Mouse (Mus musculus) liver, adult 2 months (tissue): ENCODE measurements around the gene Kansl1. TPM values are rescaled to one million over a fixed set of nuclear protein-coding genes. Genes with fewer than 3 reads are reported as not detected.

Source experiments
- DNase-seq: peaks from one replicate; pipeline ENCODE4 v3.0.0-alpha.2; 2011; ENCODE audit warnings: low read depth, low spot score; ENCODE audit errors: extremely low read depth
- H3K27ac ChIP-seq: fragments of 200-500 bp; replicated peaks from 2 replicates; pipeline ENCODE4 v1.5.1; 2012; ENCODE audit warnings: low read depth, mild to moderate bottlenecking, control low read depth, inconsistent platforms, low read length; ENCODE audit not compliant: insufficient read depth
- H3K27me3 ChIP-seq: fragments of 200-500 bp; 2 replicates; pipeline ENCODE4 v1.6.1; 2012; ENCODE audit warnings: mild to moderate bottlenecking, moderate library complexity, low read length, inconsistent platforms; ENCODE audit not compliant: control insufficient read depth, insufficient read depth
- H3K36me3 ChIP-seq: fragments of 200-500 bp; 2 replicates; pipeline ENCODE4 v1.6.1; 2012; ENCODE audit warnings: low read length, inconsistent platforms; ENCODE audit not compliant: control insufficient read depth, insufficient read depth
- H3K4me1 ChIP-seq: fragments of 200-500 bp; 2 replicates; pipeline ENCODE4 v1.6.1; 2011; ENCODE audit warnings: low read length; ENCODE audit not compliant: control insufficient read depth, insufficient read depth
- H3K4me3 ChIP-seq: fragments of 200-500 bp; 2 replicates; pipeline ENCODE4 v1.5.1; 2011; ENCODE audit warnings: low read depth, mild to moderate bottlenecking, control low read depth, low read length, moderate library complexity; ENCODE audit not compliant: insufficient read depth
- H3K79me2 ChIP-seq: fragments of 200-500 bp; 2 replicates; pipeline ENCODE4 v1.6.1; 2012; ENCODE audit warnings: inconsistent platforms, mild to moderate bottlenecking, low read length, moderate library complexity; ENCODE audit not compliant: control insufficient read depth, insufficient read depth
- H3K9ac ChIP-seq: fragments of 200-500 bp; 2 replicates; pipeline ENCODE4 v1.6.1; 2012; ENCODE audit warnings: low read depth, mild to moderate bottlenecking, control low read depth, inconsistent platforms, low read length
- CTCF ChIP-seq: fragments of 200-500 bp; IDR thresholded peaks from 2 replicates; pipeline ENCODE4 v1.5.1; 2011; ENCODE audit warnings: low read depth, low read length, control low read depth
- POLR2A ChIP-seq: fragments of 200-500 bp; IDR thresholded peaks from 2 replicates; pipeline ENCODE4 v1.6.1; 2011; ENCODE audit warnings: low read length, control low read depth; ENCODE audit not compliant: insufficient read depth; ENCODE audit errors: extremely low read depth
- WGBS: fragments of 180-500 bp; shearing (Covaris S2); methylation state at CpG from one replicate; pipeline ENCODE4 v1.1.7; 2018; 5-methylcytosine and 5-hydroxymethylcytosine counted together
- polyA plus RNA-seq: library from polyadenylated mRNA; depleted of rRNA; stranded (reverse); fragments of >200 nt; gene quantifications from 2 replicates; pipeline ENCODE4 v1.2.3, GENCODE M21; 2012
- total RNA-seq: library from RNA; depleted of rRNA; stranded (reverse); fragments of >200 nt; gene quantifications from 2 replicates; pipeline ENCODE4 v1.2.3, GENCODE M21; 2014

The Kansl1 gene
- total and polyA plus RNA-seq, 2 experiments = 13.7 to 36.2 TPM

- Histone ChIP-seq H3K4me3 (no peak overlapping the region), H3K27ac (no peak overlapping the region), H3K36me3 (no peaks in the 10 kb centered on the region), H3K79me2 (no peaks in the 10 kb centered on the region), H3K4me1 (no peaks in the 10 kb centered on the region), H3K27me3 (no peaks in the 10 kb centered on the region), H3K9ac (no peak overlapping the region)
- 56% methylated on average over 4 of the region's 4 CpGs for WGBS
- TF ChIP-seq POLR2A = no peak
- no peak for TF ChIP-seq CTCF
- no peak for DNase-seq
These were observed 10.8 kb upstream of the Kansl1 start for GRCm38 (mm10) chr11:104479505-104479904.

DNA sequence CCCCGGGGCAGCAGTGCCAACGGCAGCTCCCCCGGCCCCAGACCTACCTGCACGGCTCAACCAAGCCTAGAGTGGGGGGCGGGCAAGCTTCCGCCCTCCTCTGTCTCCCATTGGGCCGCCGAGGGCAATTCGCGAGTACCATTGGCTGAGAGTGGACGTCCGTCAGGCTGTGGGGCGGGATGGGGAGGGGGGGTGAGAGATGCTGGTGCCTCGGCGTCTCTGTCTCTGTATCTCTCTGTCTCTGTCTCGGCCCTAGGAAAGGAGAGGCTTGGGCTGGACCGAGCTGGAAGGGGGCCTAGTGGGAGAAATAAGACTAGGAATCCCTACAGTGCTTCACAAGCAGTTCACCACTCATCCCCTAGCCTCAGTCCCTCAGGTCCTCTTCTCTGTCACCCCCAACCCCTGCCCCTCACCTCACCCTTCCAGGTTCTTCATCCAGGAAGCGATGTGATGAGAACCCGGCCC is 742 bp upstream of the Kansl1 start:
- Histone ChIP-seq H3K9ac (peak overlapping the region; percentile 97), H3K27me3 (no peaks in the 10 kb centered on the region), H3K4me1 (peaks cover 1% of the 10 kb centered on the region; the same call in 1 of the 2 replicates), H3K79me2 (peaks cover 6% of the 10 kb centered on the region; the same call in 1 of the 2 replicates), H3K36me3 (no peaks in the 10 kb centered on the region), H3K4me3 (peak overlapping the region; percentile 92), H3K27ac (no peak overlapping the region)
- TF ChIP-seq CTCF (no peak), POLR2A (0 out of 2 replicates have a peak, but pooled peaks have one; percentile 8)
- DNase-seq = peak; percentile 73
- 1% methylated on average over 19 of the region's 19 CpGs for WGBS

DNA sequence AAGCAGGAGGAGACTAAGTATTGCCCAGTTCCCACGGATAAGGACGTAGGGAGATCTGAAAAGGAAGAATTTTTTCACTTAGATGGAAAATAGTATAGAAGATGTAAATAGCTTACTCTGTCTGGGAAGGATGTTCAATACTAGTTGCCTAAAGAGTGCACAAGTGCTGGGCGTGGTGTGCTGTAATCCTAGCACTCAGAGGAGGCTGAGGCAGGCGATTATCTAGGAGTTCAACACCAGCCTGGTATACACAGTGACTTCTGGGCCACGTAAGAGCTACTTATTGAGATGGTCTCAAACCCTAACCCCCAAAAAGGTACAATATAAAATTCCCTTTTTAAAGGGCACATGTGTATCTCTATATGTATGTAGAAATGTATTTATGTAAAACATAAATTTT is 963 bp downstream of the Kansl1 start:
- Histone ChIP-seq H3K9ac (no peak overlapping the region), H3K27ac (no peak overlapping the region), H3K4me3 (no peak overlapping the region), H3K27me3 (no peaks in the 10 kb centered on the region), H3K36me3 (no peaks in the 10 kb centered on the region), H3K79me2 (peaks cover 6% of the 10 kb centered on the region; the same call in 1 of the 2 replicates), H3K4me1 (peaks cover 1% of the 10 kb centered on the region; the same call in 1 of the 2 replicates)
- no peak for DNase-seq
- no peak for TF ChIP-seq POLR2A
- TF ChIP-seq CTCF = no peak
- 92% methylated on average over 5 of the region's 5 CpGs for WGBS

- peak; percentile 72 for DNase-seq
These were observed 7.1 kb downstream of the Kansl1 start for GRCm38 (mm10) chr11:104461551-104461950.

DNA sequence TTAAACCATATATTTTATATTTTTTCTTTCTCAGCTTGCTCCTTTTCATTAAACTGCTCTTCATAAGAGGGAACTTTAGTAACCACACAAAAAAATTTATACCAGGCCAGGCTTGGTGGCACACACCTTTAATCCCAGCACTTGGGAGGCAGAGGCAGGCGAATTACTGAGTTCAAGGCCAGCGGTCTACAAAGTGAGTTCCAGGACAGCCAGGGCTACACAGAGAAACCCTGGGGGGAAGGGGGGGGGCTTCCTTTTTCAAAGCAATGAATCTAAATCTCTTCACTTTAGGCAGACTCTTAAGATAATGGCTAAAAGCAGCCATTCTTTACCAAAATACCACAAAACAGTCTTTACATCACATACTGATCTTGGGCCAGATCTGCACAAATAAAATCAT is 9.0 kb downstream of the Kansl1 start:
- TF ChIP-seq CTCF (no peak), POLR2A (no peak)
- Histone ChIP-seq H3K36me3 (no peaks in the 10 kb centered on the region), H3K27ac (no peak overlapping the region), H3K4me3 (no peak overlapping the region), H3K79me2 (peaks cover 3% of the 10 kb centered on the region; the same call in 1 of the 2 replicates), H3K27me3 (no peaks in the 10 kb centered on the region), H3K4me1 (peaks cover 4% of the 10 kb centered on the region; the same call in 1 of the 2 replicates), H3K9ac (no peak overlapping the region)
- no peak for DNase-seq
- WGBS = 94% methylated on average over 2 of the region's 2 CpGs

More at GRCm38 (mm10) chr11:104461551-104461950, 7.1 kb downstream of the Kansl1 start:
- Histone ChIP-seq H3K79me2 (peaks cover 3% of the 10 kb centered on the region; the same call in 1 of the 2 replicates), H3K9ac (no peak overlapping the region), H3K4me1 (peaks cover 4% of the 10 kb centered on the region; the same call in 1 of the 2 replicates), H3K27ac (no peak overlapping the region), H3K4me3 (no peak overlapping the region), H3K27me3 (no peaks in the 10 kb centered on the region), H3K36me3 (no peaks in the 10 kb centered on the region)
- TF ChIP-seq POLR2A = no peak
- peak; percentile 17; the same call in 1 of the 2 replicates for TF ChIP-seq CTCF

DNA sequence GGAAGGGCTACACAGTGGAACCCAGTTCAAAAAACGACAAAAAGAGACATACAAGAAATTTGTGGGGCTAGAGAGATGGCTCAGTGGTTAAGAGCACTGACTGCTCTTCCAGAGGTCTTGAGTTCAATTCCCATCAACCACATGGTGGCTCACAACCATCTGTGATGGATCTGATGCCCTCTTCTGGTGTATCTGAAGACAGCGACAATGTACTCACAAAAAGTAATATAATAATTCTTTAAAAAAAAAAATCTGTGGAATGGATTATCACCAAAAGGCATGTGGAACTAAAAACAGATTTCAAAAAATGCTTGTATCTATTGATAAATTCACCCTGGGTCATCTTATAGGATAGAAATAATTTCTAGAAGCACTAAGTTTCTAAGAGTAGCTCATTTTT is 10.2 kb downstream of the Kansl1 start:
- H3K4me1 ChIP-seq = peaks cover 4% of the 10 kb centered on the region; the same call in 1 of the 2 replicates
- no peak overlapping the region for H3K4me3 ChIP-seq
- H3K27ac ChIP-seq = no peak overlapping the region
- H3K27me3 ChIP-seq = no peaks in the 10 kb centered on the region
- no peak for DNase-seq
- no peak for TF ChIP-seq CTCF
- no peak for TF ChIP-seq POLR2A
- H3K79me2 ChIP-seq = peaks cover 3% of the 10 kb centered on the region; the same call in 1 of the 2 replicates
- H3K9ac ChIP-seq = no peak overlapping the region
- WGBS = 76% methylated on average over 2 of the region's 2 CpGs
- no peaks in the 10 kb centered on the region for H3K36me3 ChIP-seq
